Mouse (Mus musculus): ENCODE measurements around the gene Xntrpc.
"Not testable (repeated sequence)": the region's sequence is repeated elsewhere in the genome, so short reads cannot be mapped to it uniquely, and the experiment has no call there.

Xntrpc gene

GRCm38 (mm10) chr7:102065046-102065891, at the start of gene Xntrpc, which contains the start of the genes Rnf121 and Xndc1:
Xntrpc (plus strand) TSS chr7:102065713.
Rnf121 (minus strand) TSS chr7:102065469.
Xndc1 (plus strand) TSS chr7:102065511.
- DNase-seq (ENCODE audit: extremely low spot score, low read depth, low spot score): peak; percentile 94

- no peak for DNase-seq (ENCODE audit: extremely low spot score, low read depth, low spot score)
Measured at GRCm38 (mm10) chr7:102016936-102017335, 48.6 kb upstream of the Xntrpc start.

GRCm38 (mm10) chr7:102017452-102017851, 48.1 kb upstream of the Xntrpc start:
- no peak for DNase-seq (ENCODE audit: extremely low spot score, low read depth, low spot score)

GRCm38 (mm10) chr7:102018034-102018433, 47.5 kb upstream of the Xntrpc start:
- no peak for DNase-seq (ENCODE audit: extremely low spot score, low read depth, low spot score)

GRCm38 (mm10) chr7:102018590-102018989, 46.9 kb upstream of the Xntrpc start, which contains the start of gene Il18bp:
Il18bp (minus strand) TSS chr7:102018690.
- no peak for DNase-seq (ENCODE audit: extremely low spot score, low read depth, low spot score)

- no peak for DNase-seq (ENCODE audit: extremely low spot score, low read depth, low spot score)
Measured at GRCm38 (mm10) chr7:102019362-102019761, 46.2 kb upstream of the Xntrpc start.

GRCm38 (mm10) chr7:102020934-102021333, 44.6 kb upstream of the Xntrpc start:
- not testable (repeated sequence) for DNase-seq (ENCODE audit: extremely low spot score, low read depth, low spot score)

GRCm38 (mm10) chr7:102023821-102024220, 41.7 kb upstream of the Xntrpc start:
- DNase-seq (ENCODE audit: extremely low spot score, low read depth, low spot score): no peak

GRCm38 (mm10) chr7:102025187-102026119, 40.1 kb upstream of the Xntrpc start:
- no peak for DNase-seq (ENCODE audit: extremely low spot score, low read depth, low spot score)

GRCm38 (mm10) chr7:102034904-102035303, 30.6 kb upstream of the Xntrpc start:
- no peak for DNase-seq (ENCODE audit: extremely low spot score, low read depth, low spot score)

- DNase-seq (ENCODE audit: extremely low spot score, low read depth, low spot score): no peak
Measured at GRCm38 (mm10) chr7:102035534-102035933, 30.0 kb upstream of the Xntrpc start.

- DNase-seq (ENCODE audit: extremely low spot score, low read depth, low spot score): no peak
Measured at GRCm38 (mm10) chr7:102037318-102037717, 28.2 kb upstream of the Xntrpc start.

GRCm38 (mm10) chr7:102042314-102042713, 23.2 kb upstream of the Xntrpc start:
- no peak for DNase-seq (ENCODE audit: extremely low spot score, low read depth, low spot score)

- DNase-seq (ENCODE audit: extremely low spot score, low read depth, low spot score): not testable (repeated sequence)
Measured at GRCm38 (mm10) chr7:102048524-102048923, 17.0 kb upstream of the Xntrpc start.

GRCm38 (mm10) chr7:102061353-102061752, 4.2 kb upstream of the Xntrpc start:
- DNase-seq (ENCODE audit: extremely low spot score, low read depth, low spot score): no peak

GRCm38 (mm10) chr7:102062203-102062602, 3.3 kb upstream of the Xntrpc start:
- DNase-seq (ENCODE audit: extremely low spot score, low read depth, low spot score): no peak

GRCm38 (mm10) chr7:102063891-102064290, 1.6 kb upstream of the Xntrpc start:
- no peak for DNase-seq (ENCODE audit: extremely low spot score, low read depth, low spot score)

GRCm38 (mm10) chr7:102064655-102065045, 863 bp upstream of the Xntrpc start:
- DNase-seq (ENCODE audit: extremely low spot score, low read depth, low spot score): no peak

GRCm38 (mm10) chr7:102066363-102066762, 850 bp downstream of the Xntrpc start:
- no peak for DNase-seq (ENCODE audit: extremely low spot score, low read depth, low spot score)

- no peak for DNase-seq (ENCODE audit: extremely low spot score, low read depth, low spot score)
Measured at GRCm38 (mm10) chr7:102076714-102077296, 11.3 kb downstream of the Xntrpc start.

- no peak for DNase-seq (ENCODE audit: extremely low spot score, low read depth, low spot score)
Measured at GRCm38 (mm10) chr7:102078517-102078916, 13.0 kb downstream of the Xntrpc start.
